Mouse (Mus musculus): ENCODE measurements around the gene Nfatc2. TPM values are rescaled to one million over a fixed set of nuclear protein-coding genes. Genes with fewer than 3 reads are reported as not detected.
A peak's percentile ranks its signal among the peaks of the same experiment; 100 is the strongest.

Nfatc2 gene
- polyA plus RNA-seq, 1 experiment from 2014 or later = 3.3 TPM

- Histone ChIP-seq H3K9ac (ENCODE audit: low read length) (0 out of 2 replicates have a peak overlapping the region, but pooled peaks have one; percentile 12), H3K36me3 (ENCODE audit: control insufficient read depth, insufficient read depth, low read length) (no peaks in the 10 kb centered on the region), H3K9me3 (replicated peaks; ENCODE audit: control insufficient read depth, low read length) (no peaks in the 10 kb centered on the region), H3K4me1 (ENCODE audit: control insufficient read depth, insufficient read depth, low read length) (peaks cover 21% of the 10 kb centered on the region), H3K4me2 (ENCODE audit: low read depth, low read length) (no peak overlapping the region), H3K27me3 (ENCODE audit: control insufficient read depth, insufficient read depth, low read length) (no peaks in the 10 kb centered on the region), H3K27ac (ENCODE audit: low read length) (0 out of 2 replicates have a peak overlapping the region, but pooled peaks have one; percentile 17), H3K4me3 (replicated peaks; ENCODE audit: low read length) (no peak overlapping the region)
- 64% methylated on average over 15 of the region's 15 CpGs for WGBS
- ATAC-seq (ENCODE audit: insufficient read depth, low FRiP score) = no peak
Measured at GRCm38 (mm10) chr2:168539594-168540222, 61.7 kb downstream of the Nfatc2 start.

GRCm38 (mm10) chr2:168539026-168539425, 62.4 kb downstream of the Nfatc2 start:
- Histone ChIP-seq H3K9ac (ENCODE audit: low read length) (no peak overlapping the region), H3K27ac (ENCODE audit: low read length) (no peak overlapping the region), H3K4me3 (replicated peaks; ENCODE audit: low read length) (no peak overlapping the region), H3K27me3 (ENCODE audit: control insufficient read depth, insufficient read depth, low read length) (no peaks in the 10 kb centered on the region), H3K36me3 (ENCODE audit: control insufficient read depth, insufficient read depth, low read length) (no peaks in the 10 kb centered on the region), H3K4me2 (ENCODE audit: low read depth, low read length) (no peak overlapping the region), H3K4me1 (ENCODE audit: control insufficient read depth, insufficient read depth, low read length) (peaks cover 14% of the 10 kb centered on the region), H3K9me3 (replicated peaks; ENCODE audit: control insufficient read depth, low read length) (no peaks in the 10 kb centered on the region)
- ATAC-seq (ENCODE audit: insufficient read depth, low FRiP score) = no peak
- 84% methylated on average over 6 of the region's 6 CpGs for WGBS

DNA sequence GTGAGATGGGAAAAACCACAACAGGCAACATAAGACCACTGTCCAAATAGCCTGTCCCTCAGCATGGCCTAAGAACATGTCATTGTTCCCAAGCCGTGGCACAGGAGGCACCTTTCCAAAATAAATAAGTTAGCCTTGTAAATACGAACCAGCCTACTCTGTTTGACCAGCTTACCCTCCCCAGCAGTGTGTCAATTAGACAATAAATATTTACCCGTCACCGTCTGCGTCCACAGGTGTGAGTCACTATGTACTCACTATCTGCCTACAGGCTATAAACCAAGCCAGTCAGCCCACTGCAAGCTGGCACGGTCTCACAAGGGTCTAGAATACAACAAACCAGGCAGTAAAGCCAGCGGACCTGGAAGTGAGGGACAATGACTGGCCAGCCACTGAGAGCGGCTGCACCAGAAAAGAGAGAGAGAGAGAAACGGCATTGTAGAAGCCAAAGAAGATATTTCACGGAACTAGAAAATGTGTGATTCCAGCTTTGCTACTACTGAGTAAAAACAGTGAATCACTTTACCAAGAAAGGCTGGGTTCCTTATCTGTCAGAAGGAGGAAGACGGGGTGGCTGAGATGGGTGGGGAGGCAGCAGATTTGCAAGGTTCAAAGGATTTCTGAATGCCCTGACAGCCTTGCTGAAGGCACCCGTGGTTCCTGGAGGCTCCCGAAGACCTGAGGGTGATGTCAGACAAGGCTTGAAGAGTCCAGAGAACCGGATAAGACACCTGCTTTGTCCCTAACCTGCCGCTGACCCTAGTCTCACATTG, 69.2 kb downstream of the Nfatc2 start:
- no peaks in the 10 kb centered on the region for H3K9me3 ChIP-seq (replicated peaks; ENCODE audit: control insufficient read depth, low read length)
- WGBS = 48% methylated on average over 15 of the region's 15 CpGs
- H3K4me1 ChIP-seq (ENCODE audit: control insufficient read depth, insufficient read depth, low read length) = peaks cover 19% of the 10 kb centered on the region
- peak overlapping the region; percentile 86 for H3K27ac ChIP-seq (ENCODE audit: low read length)
- no peaks in the 10 kb centered on the region for H3K27me3 ChIP-seq (ENCODE audit: control insufficient read depth, insufficient read depth, low read length)
- no peaks in the 10 kb centered on the region for H3K36me3 ChIP-seq (ENCODE audit: control insufficient read depth, insufficient read depth, low read length)
- peak; percentile 90 for ATAC-seq (ENCODE audit: insufficient read depth, low FRiP score)
- no peak overlapping the region for H3K4me3 ChIP-seq (replicated peaks; ENCODE audit: low read length)
- H3K4me2 ChIP-seq (ENCODE audit: low read depth, low read length) = peak overlapping the region; percentile 29
- peak overlapping the region; percentile 27 for H3K9ac ChIP-seq (ENCODE audit: low read length)

- 77% methylated on average over 8 of the region's 8 CpGs for WGBS
- Histone ChIP-seq H3K4me2 (ENCODE audit: low read depth, low read length) (no peak overlapping the region), H3K36me3 (ENCODE audit: control insufficient read depth, insufficient read depth, low read length) (no peaks in the 10 kb centered on the region), H3K4me1 (ENCODE audit: control insufficient read depth, insufficient read depth, low read length) (peaks cover 37% of the 10 kb centered on the region), H3K9me3 (replicated peaks; ENCODE audit: control insufficient read depth, low read length) (0 out of 2 replicates have a peak, but pooled peaks cover 6% of the 10 kb centered on the region), H3K4me3 (replicated peaks; ENCODE audit: low read length) (no peak overlapping the region), H3K27ac (ENCODE audit: low read length) (peak overlapping the region; percentile 26; the same call in 1 of the 2 replicates), H3K27me3 (ENCODE audit: control insufficient read depth, insufficient read depth, low read length) (no peaks in the 10 kb centered on the region), H3K9ac (ENCODE audit: low read length) (0 out of 2 replicates have a peak overlapping the region, but pooled peaks have one; percentile 33)
- ATAC-seq (ENCODE audit: insufficient read depth, low FRiP score) = no peak
Measured at GRCm38 (mm10) chr2:168528551-168528950, 72.9 kb downstream of the Nfatc2 start.

- no peak for ATAC-seq (ENCODE audit: insufficient read depth, low FRiP score)
Measured at GRCm38 (mm10) chr2:168527430-168527792, 74.0 kb downstream of the Nfatc2 start.

GRCm38 (mm10) chr2:168526547-168527429, 74.7 kb downstream of the Nfatc2 start:
- peaks cover 32% of the 10 kb centered on the region for H3K4me1 ChIP-seq (ENCODE audit: control insufficient read depth, insufficient read depth, low read length)

More at GRCm38 (mm10) chr2:168527430-168527792, 74.0 kb downstream of the Nfatc2 start:
- Histone ChIP-seq H3K36me3 (ENCODE audit: control insufficient read depth, insufficient read depth, low read length) (no peaks in the 10 kb centered on the region), H3K9ac (ENCODE audit: low read length) (no peak overlapping the region), H3K4me1 (ENCODE audit: control insufficient read depth, insufficient read depth, low read length) (peaks cover 32% of the 10 kb centered on the region), H3K4me2 (ENCODE audit: low read depth, low read length) (no peak overlapping the region), H3K27me3 (ENCODE audit: control insufficient read depth, insufficient read depth, low read length) (no peaks in the 10 kb centered on the region), H3K9me3 (replicated peaks; ENCODE audit: control insufficient read depth, low read length) (0 out of 2 replicates have a peak, but pooled peaks cover 6% of the 10 kb centered on the region), H3K4me3 (replicated peaks; ENCODE audit: low read length) (no peak overlapping the region), H3K27ac (ENCODE audit: low read length) (no peak overlapping the region)
- WGBS = 84% methylated on average over 10 of the region's 10 CpGs

DNA sequence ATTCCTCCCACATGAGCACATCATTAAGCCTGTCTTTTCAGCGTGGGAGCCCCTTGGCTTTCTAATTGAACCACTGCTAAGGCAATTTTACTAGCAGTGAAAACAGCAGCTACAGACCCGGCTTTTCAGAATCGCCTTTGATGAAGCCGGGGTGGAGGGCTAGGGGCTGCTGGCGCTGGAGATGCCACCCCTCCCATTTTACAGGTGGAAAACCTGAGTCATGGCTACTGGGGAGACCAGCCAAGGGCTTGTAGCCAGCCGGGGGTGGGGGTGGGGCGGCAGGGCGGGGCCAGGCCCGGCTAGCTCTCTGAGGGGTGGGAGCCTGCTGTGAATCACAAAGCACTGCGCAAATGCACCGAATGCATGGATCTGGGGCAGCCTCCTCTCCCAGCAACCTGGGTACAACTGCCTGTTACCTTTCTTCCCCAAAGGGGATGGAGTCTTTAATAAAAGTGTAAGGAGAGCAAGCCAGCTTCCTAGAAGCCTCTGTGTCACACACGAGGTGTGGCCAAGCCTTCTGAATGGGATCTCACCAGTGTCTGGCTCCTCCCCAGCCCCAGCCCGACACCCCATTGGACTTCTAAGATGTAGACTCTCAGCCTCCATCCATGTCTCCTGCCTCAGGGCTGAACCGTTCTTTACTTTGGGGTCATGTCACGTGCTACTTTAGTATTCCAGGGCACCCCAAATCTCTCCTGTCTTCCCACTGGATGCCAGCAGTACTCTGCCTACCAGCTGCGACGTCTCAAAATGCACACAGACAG, 75.9 kb downstream of the Nfatc2 start:
- H3K27ac ChIP-seq (ENCODE audit: low read length) = peak overlapping the region; percentile 85
- H3K9me3 ChIP-seq (replicated peaks; ENCODE audit: control insufficient read depth, low read length) = 0 out of 2 replicates have a peak, but pooled peaks cover 6% of the 10 kb centered on the region
- H3K36me3 ChIP-seq (ENCODE audit: control insufficient read depth, insufficient read depth, low read length) = no peaks in the 10 kb centered on the region
- peak overlapping the region; percentile 27 for H3K4me3 ChIP-seq (replicated peaks; ENCODE audit: low read length)
- peaks cover 29% of the 10 kb centered on the region for H3K4me1 ChIP-seq (ENCODE audit: control insufficient read depth, insufficient read depth, low read length)
- peak; percentile 18; the same call in 1 of the 2 replicates for ATAC-seq (ENCODE audit: insufficient read depth, low FRiP score)
- H3K27me3 ChIP-seq (ENCODE audit: control insufficient read depth, insufficient read depth, low read length) = no peaks in the 10 kb centered on the region
- H3K9ac ChIP-seq (ENCODE audit: low read length) = peak overlapping the region; percentile 62
- WGBS = 9% methylated on average over 17 of the region's 17 CpGs
- H3K4me2 ChIP-seq (ENCODE audit: low read depth, low read length) = peak overlapping the region; percentile 55

More at GRCm38 (mm10) chr2:168526547-168527429, 74.7 kb downstream of the Nfatc2 start:
- 85% methylated on average over 18 of the region's 18 CpGs for WGBS
- no peak overlapping the region for H3K9ac ChIP-seq (ENCODE audit: low read length)
- ATAC-seq (ENCODE audit: insufficient read depth, low FRiP score) = no peak
- no peak overlapping the region for H3K27ac ChIP-seq (ENCODE audit: low read length)
- 0 out of 2 replicates have a peak, but pooled peaks cover 6% of the 10 kb centered on the region for H3K9me3 ChIP-seq (replicated peaks; ENCODE audit: control insufficient read depth, low read length)
- H3K36me3 ChIP-seq (ENCODE audit: control insufficient read depth, insufficient read depth, low read length) = no peaks in the 10 kb centered on the region
- H3K27me3 ChIP-seq (ENCODE audit: control insufficient read depth, insufficient read depth, low read length) = no peaks in the 10 kb centered on the region
- H3K4me3 ChIP-seq (replicated peaks; ENCODE audit: low read length) = no peak overlapping the region
- H3K4me2 ChIP-seq (ENCODE audit: low read depth, low read length) = no peak overlapping the region

- 0 out of 2 replicates have a peak, but pooled peaks cover 6% of the 10 kb centered on the region for H3K9me3 ChIP-seq (replicated peaks; ENCODE audit: control insufficient read depth, low read length)
- H3K4me2 ChIP-seq (ENCODE audit: low read depth, low read length) = peak overlapping the region; percentile 55
- H3K36me3 ChIP-seq (ENCODE audit: control insufficient read depth, insufficient read depth, low read length) = no peaks in the 10 kb centered on the region
- peak; percentile 93 for ATAC-seq (ENCODE audit: insufficient read depth, low FRiP score)
- peak overlapping the region; percentile 27 for H3K4me3 ChIP-seq (replicated peaks; ENCODE audit: low read length)
- 3% methylated on average over 13 of the region's 13 CpGs for WGBS
- peak overlapping the region; percentile 85 for H3K27ac ChIP-seq (ENCODE audit: low read length)
- peaks cover 24% of the 10 kb centered on the region for H3K4me1 ChIP-seq (ENCODE audit: control insufficient read depth, insufficient read depth, low read length)
- peak overlapping the region; percentile 62 for H3K9ac ChIP-seq (ENCODE audit: low read length)
- no peaks in the 10 kb centered on the region for H3K27me3 ChIP-seq (ENCODE audit: control insufficient read depth, insufficient read depth, low read length)
Measured at GRCm38 (mm10) chr2:168524905-168525381, 76.5 kb downstream of the Nfatc2 start.
